Mouse (Mus musculus) thymus, postnatal 14 days (tissue): Measurements from ENCODE around the gene Capza2.

Experiments
- DNase-seq: peaks from one replicate; pipeline ENCODE4 v3.0.0; 2021

Gene Capza2

GRCm38 (mm10) chr6:17635615-17636284, at the start of gene Capza2:
Gene Capza2, plus strand, starts transcription at chr6:17636234.
- DNase-seq, result peak; percentile 11

DNA sequence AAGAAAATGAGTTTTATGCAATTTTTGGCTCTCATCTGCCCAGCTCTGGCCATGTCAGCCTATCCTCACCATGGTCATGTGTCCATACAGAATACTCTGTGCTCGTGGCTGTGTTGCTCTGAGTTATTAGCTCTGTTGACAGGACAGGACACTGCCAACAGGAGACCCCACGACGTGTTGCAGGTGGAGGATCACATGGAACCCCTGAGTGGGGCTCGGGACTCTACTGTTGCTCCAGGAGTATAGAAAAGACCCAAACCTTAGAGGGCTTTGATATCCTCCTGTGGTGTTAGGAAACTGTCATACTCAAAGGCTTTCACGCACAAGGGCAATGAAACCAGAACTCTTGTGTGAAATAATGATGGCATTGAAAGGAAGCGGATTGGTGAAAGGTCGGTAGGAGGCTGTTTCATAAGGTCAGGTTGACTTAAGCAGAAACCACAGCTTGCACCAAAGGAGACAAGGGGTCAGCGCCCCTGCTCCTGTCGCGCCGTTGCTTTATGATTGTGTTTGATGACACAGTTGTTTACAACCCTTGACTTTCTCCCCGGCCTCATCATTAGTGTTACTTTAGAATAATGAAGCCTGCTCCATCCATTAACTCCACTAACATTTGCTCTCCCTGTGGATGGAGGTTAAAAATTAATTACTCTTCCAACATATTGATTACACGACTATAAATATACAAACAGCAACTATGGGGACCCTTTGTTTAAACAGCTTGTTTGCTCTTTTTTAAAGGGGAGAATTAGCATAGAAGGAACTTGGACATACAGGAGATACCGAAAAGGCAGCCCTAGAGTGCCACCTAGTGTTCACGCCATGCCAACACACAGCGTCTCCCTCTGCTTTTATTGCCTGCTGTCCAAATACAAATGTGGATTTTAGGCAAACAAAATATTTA, 46.7 kb upstream of the Capza2 start:
- peak; percentile 62 for DNase-seq

GRCm38 (mm10) chr6:17589953-17590627, 45.9 kb upstream of the Capza2 start:
- no peak for DNase-seq

DNA sequence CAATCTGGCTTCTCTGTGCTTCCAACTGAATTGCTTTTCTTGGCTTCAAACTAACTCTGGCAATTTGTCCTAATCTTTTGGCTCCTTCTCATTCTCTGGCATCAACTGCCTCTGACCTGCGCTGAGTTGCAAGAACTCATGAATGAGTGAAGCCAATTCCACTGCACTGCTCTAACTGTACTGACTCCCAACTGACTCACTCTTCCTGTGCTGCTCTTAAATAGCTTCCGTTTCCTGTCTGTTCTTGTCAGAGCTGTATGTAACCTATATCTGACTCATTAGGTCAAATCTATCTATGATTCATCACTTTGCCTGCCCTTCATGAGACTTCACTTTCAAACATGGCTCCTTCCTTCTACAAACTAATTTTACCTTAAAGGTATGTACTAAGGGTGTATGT, 42.1 kb upstream of the Capza2 start:
- no peak for DNase-seq

- DNase-seq, result no peak
Observed at GRCm38 (mm10) chr6:17595712-17596462, 40.1 kb upstream of the Capza2 start.

DNA sequence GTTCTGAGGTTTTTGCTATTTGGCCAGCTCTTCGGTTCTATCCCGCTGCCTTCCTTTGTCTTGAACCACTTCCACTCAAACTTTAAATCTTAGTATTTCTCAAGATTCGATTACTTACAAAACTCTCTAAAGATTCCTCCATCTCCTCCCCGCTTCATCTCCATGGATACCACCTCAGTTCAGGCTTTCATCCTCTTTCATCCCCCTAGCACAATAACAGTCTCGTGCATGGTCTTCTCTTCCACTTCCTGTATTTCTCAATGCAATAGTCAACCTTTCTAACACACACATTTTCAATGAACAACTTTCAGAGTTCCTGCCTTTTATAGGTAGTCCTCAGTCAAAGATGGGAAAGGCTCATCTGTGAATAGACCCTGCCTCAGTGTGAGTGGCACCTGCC, 36.7 kb upstream of the Capza2 start:
- no peak for DNase-seq

GRCm38 (mm10) chr6:17601526-17601925, 34.5 kb upstream of the Capza2 start:
- no peak for DNase-seq

GRCm38 (mm10) chr6:17606915-17607314, 29.1 kb upstream of the Capza2 start:
- no peak for DNase-seq

GRCm38 (mm10) chr6:17611352-17612010, 24.6 kb upstream of the Capza2 start:
- no peak for DNase-seq

DNA sequence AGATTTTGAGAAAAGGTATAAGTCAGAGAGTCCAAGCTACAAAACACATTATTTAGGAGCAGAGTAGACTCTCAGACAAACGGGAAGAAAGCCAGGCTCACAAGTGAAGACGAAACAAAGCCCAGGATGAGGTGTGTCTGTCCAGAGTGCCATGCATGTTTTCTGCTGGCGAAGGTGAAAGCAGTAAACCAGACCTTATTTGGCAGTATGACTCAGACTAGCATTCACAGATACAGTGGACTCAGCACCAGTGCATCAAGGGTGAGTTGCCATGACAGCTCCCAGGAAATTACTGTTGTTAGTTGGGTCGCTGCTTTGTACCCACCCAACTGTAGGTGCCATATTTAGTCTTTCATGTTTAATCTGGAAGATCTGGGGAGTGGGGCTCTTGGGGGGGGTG, 23.4 kb upstream of the Capza2 start:
- DNase-seq, result no peak

- no peak for DNase-seq
Observed at GRCm38 (mm10) chr6:17620823-17621222, 15.2 kb upstream of the Capza2 start.

DNA sequence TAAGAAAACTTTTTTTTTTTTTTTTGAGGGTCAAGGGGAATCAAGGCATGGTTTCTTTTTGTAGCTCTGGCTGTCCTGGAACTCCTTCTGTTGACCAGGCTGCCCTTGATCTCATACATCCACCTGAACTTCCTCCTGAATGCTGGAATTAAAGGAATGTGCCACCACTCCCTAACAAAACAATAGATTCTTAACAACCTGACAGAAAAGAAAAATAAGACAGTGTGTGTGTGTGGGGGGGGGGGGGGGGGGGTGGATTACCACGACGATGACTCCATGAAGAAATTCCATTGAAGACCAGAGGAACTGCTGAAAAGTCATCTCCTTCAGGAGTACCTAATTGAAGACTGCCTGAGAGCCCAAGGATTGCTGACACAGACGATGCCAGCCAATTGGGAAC, 14.6 kb upstream of the Capza2 start:
- DNase-seq, result no peak

DNA sequence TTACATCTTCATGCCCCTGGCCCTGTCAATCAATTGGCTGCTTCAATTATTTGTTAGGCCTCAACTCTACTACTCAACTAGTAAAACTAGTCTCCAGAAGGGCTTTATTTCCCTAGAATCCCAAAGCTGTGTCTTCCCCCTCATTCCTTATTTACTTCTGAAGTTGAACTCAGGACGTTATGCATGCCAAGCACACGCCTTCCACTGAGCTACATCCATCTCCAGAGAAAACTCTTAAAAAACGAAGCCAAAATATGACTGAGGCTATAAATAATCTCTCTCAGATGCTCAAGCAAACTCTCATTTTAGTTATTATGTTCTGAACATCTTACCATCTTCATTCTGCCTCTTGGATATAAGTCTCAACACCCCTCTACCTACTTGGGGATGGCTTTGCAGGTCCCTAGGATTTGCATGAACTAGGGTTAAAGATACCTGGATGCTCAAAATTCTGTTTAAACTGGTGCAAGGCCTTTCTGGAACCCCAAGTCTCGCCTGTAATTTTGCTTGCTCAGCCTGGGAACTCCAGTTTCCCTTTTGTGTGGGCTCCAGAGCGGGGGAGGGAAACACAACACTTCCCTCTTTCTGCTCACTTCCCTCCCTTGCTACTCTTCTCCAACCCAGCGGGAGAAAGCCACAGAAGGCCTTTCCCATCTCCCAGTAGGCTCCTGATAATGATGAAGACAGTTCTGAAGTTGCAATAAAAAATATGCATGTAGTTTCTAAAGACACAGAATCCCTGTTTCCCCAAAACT, 7.2 kb upstream of the Capza2 start:
- DNase-seq, result no peak

GRCm38 (mm10) chr6:17629756-17630155, 6.3 kb upstream of the Capza2 start:
- no peak for DNase-seq

GRCm38 (mm10) chr6:17631611-17632010, 4.4 kb upstream of the Capza2 start:
- no peak for DNase-seq

GRCm38 (mm10) chr6:17633819-17634218, 2.2 kb upstream of the Capza2 start:
- DNase-seq, result no peak

DNA sequence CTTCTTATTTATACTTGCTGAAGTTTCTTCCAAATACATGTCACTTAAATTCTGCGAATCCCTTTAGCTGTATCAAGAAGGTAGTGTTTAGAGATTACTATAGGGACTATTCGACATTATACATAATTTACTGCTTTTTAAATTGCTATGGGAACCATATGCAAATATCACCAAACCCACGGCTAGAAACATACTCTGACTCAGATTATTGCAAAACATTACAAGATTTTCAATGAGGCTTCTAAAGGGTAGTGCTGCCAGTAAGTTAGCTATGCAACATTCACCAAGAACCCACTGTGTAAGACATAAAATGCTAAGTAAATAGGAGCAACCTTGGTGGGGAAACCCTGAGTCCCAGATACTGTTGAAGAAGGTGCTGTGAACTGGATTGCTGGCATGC, 1.0 kb upstream of the Capza2 start:
- DNase-seq, result no peak

DNA sequence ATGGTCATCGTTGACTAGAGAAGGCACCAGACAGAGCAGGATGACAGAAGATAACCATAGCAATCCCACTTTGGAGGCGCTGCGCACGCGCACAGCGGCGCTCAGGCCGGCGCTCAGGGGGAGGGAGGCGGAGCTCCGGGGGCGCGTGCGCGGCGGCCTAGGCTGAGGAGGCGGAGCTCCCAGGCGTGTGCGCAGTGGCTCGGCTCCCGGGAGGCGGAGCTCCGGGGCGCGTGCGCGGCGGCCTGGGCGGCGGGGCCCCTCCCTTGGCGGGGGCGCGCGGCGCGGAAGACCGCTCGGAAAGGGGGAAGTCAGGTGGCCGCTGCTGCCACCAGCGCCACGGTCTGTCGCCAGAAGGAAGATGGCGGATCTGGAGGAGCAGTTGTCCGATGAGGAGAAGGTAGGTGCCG, 733 bp downstream of the Capza2 start:
- DNase-seq, result peak; percentile 98

DNA sequence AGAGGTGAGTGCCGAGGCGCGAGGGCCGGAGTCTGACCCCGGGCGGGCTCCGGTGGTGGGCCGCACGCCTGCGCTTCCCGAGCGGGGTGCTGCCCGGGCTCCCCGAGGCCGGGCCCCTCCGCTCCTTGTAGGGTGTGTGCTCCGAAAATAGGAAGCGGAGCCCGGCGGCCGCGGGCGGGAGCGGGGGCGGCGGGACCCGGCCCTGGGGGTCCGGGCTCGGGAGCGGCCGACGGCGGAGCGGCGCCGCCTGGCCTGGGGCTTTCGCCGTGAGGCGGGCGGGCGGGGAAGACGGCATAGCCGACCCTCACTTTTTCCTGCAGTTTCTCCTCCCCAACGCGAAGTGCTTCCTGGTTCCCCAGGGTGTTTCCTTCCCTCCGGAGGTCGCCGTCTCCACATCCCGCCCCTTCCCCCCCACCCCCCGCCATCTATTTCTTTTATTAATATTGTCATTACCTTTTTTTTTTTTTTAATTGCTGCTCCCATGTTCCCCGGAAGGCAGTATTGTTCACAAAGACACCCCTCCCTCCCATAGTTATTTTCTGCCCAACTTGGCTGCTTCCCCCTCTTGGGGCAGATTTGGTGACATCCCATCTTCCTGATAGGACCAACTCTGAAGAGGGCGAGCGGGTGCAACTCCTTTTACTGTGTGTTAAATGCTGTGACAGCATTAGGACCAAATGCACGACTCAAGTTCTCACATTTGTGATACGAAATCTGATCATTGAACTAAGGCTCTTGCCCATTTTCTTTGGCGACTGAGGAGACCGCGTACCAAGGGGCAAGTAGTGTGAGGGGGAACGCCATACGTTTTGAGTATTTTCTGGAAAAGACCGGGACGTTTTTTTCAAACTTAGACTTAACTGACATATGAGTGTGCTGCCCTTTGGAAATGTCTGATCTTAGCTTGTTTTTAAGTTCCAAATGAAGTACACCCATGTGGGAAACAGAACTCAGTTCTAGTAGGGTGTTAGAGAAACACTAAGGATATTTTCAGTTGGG, 1.5 kb downstream of the Capza2 start:
- peak; percentile 48 for DNase-seq

DNA sequence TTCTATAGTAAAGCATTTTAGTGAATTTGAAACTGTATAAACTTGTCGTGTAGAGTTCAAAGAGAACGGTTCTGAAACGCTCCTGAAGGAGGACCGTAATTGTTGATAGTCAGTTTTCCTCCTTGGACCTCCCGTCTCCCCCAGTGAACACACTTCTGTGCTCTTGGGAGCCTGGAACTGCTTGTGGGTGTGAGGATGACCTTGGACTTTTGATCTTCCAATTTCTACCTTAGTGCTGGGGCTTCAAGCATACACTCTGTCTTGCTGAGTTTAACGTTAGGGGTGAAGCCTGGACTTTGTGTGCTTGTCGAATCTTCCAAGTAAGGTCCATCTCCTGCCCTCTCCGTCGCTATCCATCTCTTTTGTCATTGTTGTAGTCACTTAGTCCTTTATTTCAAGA, 4.0 kb downstream of the Capza2 start:
- DNase-seq, result no peak
